Mouse (Mus musculus): ENCODE results near the gene Cpsf4l. TPM values are rescaled to one million over a fixed set of nuclear protein-coding genes. Genes with fewer than 3 reads are reported as not detected.
A peak's percentile ranks its signal among the peaks of the same experiment; 100 is the strongest.

Gene Cpsf4l
- 0.17 and 0.25 TPM in 2 replicates for polyA plus RNA-seq (2015; fragmentation: Nextera tagmentation; extraction: Ambion mirVana)

DNA sequence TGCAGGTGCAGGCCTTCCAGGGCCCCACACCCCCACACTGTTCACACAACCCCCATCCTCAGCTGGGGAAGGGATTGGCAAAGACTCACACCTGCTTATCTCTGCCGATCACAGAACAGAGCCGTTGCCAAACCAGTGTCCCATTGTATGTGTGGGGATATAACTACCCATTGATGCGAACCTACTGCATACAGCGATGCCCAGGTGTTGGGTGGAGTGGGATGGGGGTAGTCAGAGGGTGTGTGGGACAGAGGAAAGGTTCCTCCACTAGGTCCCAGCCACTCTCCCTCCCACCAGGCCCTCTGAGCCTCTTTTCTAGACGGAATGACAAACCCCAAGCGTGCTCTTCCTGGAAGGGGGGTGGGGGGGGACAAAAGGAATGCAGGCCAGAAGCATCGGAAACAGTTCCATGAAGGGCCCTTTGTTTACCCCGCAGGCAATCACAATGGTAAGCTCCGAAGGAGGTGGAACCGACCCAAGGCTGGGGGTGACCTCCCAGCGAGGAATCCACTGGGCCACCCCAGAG, at the start of gene Cpsf4l:
TSS of gene Cpsf4l (minus strand) at position 287 of the 526 bp plus-strand sequence.
- no peaks in the 10 kb centered on the region for H3K9me3 ChIP-seq (ENCODE audit: low read length)
- WGBS = 15% methylated on average over 11 of the region's 11 CpGs
- peaks cover 8% of the 10 kb centered on the region; the same call in 1 of the 2 replicates for H3K4me1 ChIP-seq (ENCODE audit: insufficient read depth, low read depth, low read length)
- DNase-seq (ENCODE audit: low spot score) (peak; percentile 49), ATAC-seq (peak; percentile 65)
- TF ChIP-seq EP300 (IDR thresholded peaks at IDR 0.05) = no peak
- H3K36me3 ChIP-seq (ENCODE audit: insufficient read depth, low read length) = no peaks in the 10 kb centered on the region
- no peak within 1 kb of the TSS for H3K4me2 ChIP-seq (replicated peaks; ENCODE audit: low read depth, low read length)
- H3K4me3 ChIP-seq (ENCODE audit: low read depth, low read length) = no peak within 1 kb of the TSS
- no peaks in the 10 kb centered on the region for H3K27me3 ChIP-seq (replicated peaks; ENCODE audit: insufficient read depth, low read length)
- peak within 1 kb of the TSS; percentile 70 for H3K27ac ChIP-seq (ENCODE audit: low read length)
- H3K9ac ChIP-seq (replicated peaks; ENCODE audit: low read depth) = peak within 1 kb of the TSS; percentile 24

DNA sequence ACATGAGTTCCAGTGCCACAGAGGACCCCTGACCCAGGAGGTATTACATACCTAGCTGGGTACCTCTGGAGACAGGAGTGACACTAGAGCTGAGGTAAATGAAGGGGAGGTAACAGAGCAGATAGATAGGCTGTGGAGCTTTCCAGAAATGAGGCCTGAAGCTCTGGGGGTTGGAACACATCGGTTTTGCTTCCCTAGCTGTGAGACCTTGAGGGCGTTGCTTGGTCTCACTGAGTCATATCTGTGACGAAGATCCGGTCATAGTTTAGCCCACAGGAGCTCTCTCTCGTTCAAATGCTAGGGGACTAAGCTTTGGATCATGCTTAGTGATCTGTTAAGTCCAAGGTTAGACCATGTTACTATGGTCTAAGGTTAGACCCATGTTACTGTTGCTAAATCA, 49.0 kb upstream of the Cpsf4l start:
- Histone ChIP-seq H3K9me3 (ENCODE audit: low read length) (no peaks in the 10 kb centered on the region), H3K4me1 (ENCODE audit: insufficient read depth, low read depth, low read length) (peaks cover 3% of the 10 kb centered on the region; the same call in 1 of the 2 replicates), H3K9ac (replicated peaks; ENCODE audit: low read depth) (no peak overlapping the region), H3K27me3 (replicated peaks; ENCODE audit: insufficient read depth, low read length) (no peaks in the 10 kb centered on the region), H3K36me3 (ENCODE audit: insufficient read depth, low read length) (no peaks in the 10 kb centered on the region), H3K4me2 (replicated peaks; ENCODE audit: low read depth, low read length) (no peak overlapping the region), H3K27ac (ENCODE audit: low read length) (no peak overlapping the region), H3K4me3 (ENCODE audit: low read depth, low read length) (no peak overlapping the region)
- TF ChIP-seq CTCF (IDR thresholded peaks at IDR 0.05) = no peak
- no peak for TF ChIP-seq EP300 (IDR thresholded peaks at IDR 0.05)
- 87% methylated on average over 5 of the region's 5 CpGs for WGBS
- no peak for DNase-seq (ENCODE audit: low spot score)
- ATAC-seq = no peak

DNA sequence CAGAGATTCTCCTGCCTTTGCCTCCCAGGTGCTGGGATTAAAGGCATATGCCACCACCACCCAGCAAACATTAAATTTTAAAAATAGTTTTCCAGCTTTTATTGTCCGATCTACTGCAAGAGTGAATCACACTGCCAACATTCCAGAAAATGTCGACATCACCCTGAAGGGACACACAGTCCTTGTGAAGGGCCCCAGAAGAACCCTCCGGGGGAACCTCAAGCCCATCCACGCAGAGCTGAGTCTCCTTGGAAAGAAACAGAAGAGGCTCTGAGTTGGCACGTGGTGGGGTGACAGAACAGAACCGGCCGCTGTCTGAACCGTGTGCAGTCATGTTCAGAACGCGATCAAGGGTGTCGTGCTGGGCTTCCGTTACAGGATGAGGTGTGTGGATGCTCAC, 46.8 kb upstream of the Cpsf4l start:
- DNase-seq (ENCODE audit: low spot score) = peak; percentile 83
- Histone ChIP-seq H3K4me2 (replicated peaks; ENCODE audit: low read depth, low read length) (no peak overlapping the region), H3K4me3 (ENCODE audit: low read depth, low read length) (no peak overlapping the region), H3K9ac (replicated peaks; ENCODE audit: low read depth) (no peak overlapping the region), H3K27ac (ENCODE audit: low read length) (peak overlapping the region; percentile 55; the same call in 1 of the 2 replicates), H3K4me1 (ENCODE audit: insufficient read depth, low read depth, low read length) (0 out of 2 replicates have a peak, but pooled peaks cover 5% of the 10 kb centered on the region), H3K27me3 (replicated peaks; ENCODE audit: insufficient read depth, low read length) (no peaks in the 10 kb centered on the region), H3K9me3 (ENCODE audit: low read length) (no peaks in the 10 kb centered on the region), H3K36me3 (ENCODE audit: insufficient read depth, low read length) (no peaks in the 10 kb centered on the region)
- peak; percentile 39 for ATAC-seq
- TF ChIP-seq EP300 (IDR thresholded peaks at IDR 0.05) = peak; percentile 89
- TF ChIP-seq CTCF (IDR thresholded peaks at IDR 0.05) = no peak
- 56% methylated on average over 12 of the region's 12 CpGs for WGBS

DNA sequence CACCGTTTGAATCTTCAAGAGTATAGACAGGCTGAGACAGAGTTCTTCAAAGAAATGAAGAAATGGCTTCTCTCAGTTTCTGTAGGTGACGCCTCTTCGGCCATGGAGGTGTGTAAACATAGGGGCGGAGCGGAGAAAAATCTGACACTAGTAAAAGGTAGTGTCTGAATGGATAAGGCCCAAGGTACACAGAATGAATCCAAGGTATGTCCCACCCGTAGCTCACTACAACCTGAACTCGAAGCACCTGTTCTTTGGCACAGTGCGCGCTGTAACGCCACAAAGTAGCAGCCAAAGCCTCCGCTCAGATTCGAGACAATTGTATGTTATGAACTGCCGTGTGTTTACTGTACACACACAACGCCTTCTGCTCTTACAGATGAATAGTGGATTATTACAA, 46.1 kb upstream of the Cpsf4l start:
- ATAC-seq (no peak), DNase-seq (ENCODE audit: low spot score) (no peak)
- Histone ChIP-seq H3K9me3 (ENCODE audit: low read length) (no peaks in the 10 kb centered on the region), H3K27ac (ENCODE audit: low read length) (no peak overlapping the region), H3K4me2 (replicated peaks; ENCODE audit: low read depth, low read length) (no peak overlapping the region), H3K4me3 (ENCODE audit: low read depth, low read length) (no peak overlapping the region), H3K36me3 (ENCODE audit: insufficient read depth, low read length) (no peaks in the 10 kb centered on the region), H3K9ac (replicated peaks; ENCODE audit: low read depth) (no peak overlapping the region), H3K4me1 (ENCODE audit: insufficient read depth, low read depth, low read length) (0 out of 2 replicates have a peak, but pooled peaks cover 5% of the 10 kb centered on the region), H3K27me3 (replicated peaks; ENCODE audit: insufficient read depth, low read length) (no peaks in the 10 kb centered on the region)
- no peak for TF ChIP-seq EP300 (IDR thresholded peaks at IDR 0.05)
- TF ChIP-seq CTCF (IDR thresholded peaks at IDR 0.05) = no peak
- 71% methylated on average over 14 of the region's 14 CpGs for WGBS

DNA sequence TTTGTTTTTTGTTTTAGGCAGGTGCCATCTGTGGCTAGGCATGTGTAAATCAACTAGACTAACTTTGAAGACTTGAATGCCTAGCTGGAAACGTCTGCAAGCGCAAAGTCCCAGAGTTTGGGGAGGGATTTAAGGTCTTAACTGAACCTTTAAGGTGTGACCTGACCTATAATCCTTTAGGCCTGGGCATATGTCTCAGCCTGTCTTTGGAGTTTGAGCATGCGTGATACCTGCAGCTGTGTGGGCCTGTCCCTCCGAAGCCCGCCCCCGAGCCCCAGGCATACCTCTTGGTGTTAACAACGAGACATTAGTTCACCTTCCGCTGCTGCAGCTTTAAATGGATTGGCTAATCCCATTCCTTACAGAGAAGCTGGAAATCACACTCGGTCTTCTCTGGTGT, 45.0 kb upstream of the Cpsf4l start:
- no peak overlapping the region for H3K27ac ChIP-seq (ENCODE audit: low read length)
- no peaks in the 10 kb centered on the region for H3K36me3 ChIP-seq (ENCODE audit: insufficient read depth, low read length)
- 0 out of 2 replicates have a peak, but pooled peaks cover 5% of the 10 kb centered on the region for H3K4me1 ChIP-seq (ENCODE audit: insufficient read depth, low read depth, low read length)
- 74% methylated on average over 9 of the region's 9 CpGs for WGBS
- H3K9me3 ChIP-seq (ENCODE audit: low read length) = no peaks in the 10 kb centered on the region
- ATAC-seq = no peak
- no peak overlapping the region for H3K9ac ChIP-seq (replicated peaks; ENCODE audit: low read depth)
- no peak overlapping the region for H3K4me2 ChIP-seq (replicated peaks; ENCODE audit: low read depth, low read length)
- H3K4me3 ChIP-seq (ENCODE audit: low read depth, low read length) = no peak overlapping the region
- H3K27me3 ChIP-seq (replicated peaks; ENCODE audit: insufficient read depth, low read length) = no peaks in the 10 kb centered on the region
- no peak for TF ChIP-seq CTCF (IDR thresholded peaks at IDR 0.05)
- no peak for TF ChIP-seq EP300 (IDR thresholded peaks at IDR 0.05)
- DNase-seq (ENCODE audit: low spot score) = no peak

DNA sequence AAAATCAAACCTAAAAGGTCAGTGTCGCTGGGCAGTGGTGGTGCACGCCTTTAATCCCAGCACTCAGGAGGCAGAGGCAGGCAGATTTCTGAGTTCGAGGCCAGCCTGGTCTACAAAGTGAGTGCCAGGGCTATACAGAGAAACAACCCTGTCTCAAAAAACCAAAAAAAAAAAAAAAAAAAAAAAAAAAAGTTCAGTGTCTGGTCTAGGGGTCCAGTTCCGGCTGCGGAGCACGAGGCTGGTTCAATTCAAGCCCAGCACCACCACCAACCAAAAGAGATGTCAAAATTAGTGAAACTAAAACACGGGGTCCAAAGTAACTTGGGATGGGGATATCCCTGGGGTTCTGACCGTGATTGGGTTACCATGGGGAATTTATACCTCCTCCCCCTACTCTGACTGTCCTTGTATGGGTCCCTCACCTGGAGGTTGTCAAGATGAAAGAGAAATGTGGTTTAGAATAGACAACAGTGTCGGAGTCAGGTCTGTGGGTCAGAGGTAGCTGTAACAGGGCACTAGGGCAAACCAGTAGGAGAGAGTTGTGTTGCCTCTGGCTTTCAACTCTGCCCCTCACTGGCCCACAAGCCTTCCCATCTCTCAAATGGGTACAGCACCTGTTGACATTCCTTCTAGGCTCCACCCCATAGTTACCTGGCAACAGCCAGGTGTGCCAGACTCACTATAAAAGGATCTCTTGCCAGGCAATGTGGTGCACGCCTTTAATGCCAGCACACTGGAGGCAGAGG, 43.0 kb upstream of the Cpsf4l start:
- no peaks in the 10 kb centered on the region for H3K9me3 ChIP-seq (ENCODE audit: low read length)
- H3K4me2 ChIP-seq (replicated peaks; ENCODE audit: low read depth, low read length) = peak overlapping the region; percentile 78; the same call in 1 of the 2 replicates
- peak overlapping the region; percentile 100 for H3K27ac ChIP-seq (ENCODE audit: low read length)
- 93% methylated on average over 10 of the region's 10 CpGs for WGBS
- TF ChIP-seq EP300 (IDR thresholded peaks at IDR 0.05) = no peak
- TF ChIP-seq CTCF (IDR thresholded peaks at IDR 0.05) = no peak
- no peak overlapping the region for H3K4me3 ChIP-seq (ENCODE audit: low read depth, low read length)
- DNase-seq (ENCODE audit: low spot score) (no peak), ATAC-seq (no peak)
- H3K27me3 ChIP-seq (replicated peaks; ENCODE audit: insufficient read depth, low read length) = no peaks in the 10 kb centered on the region
- H3K9ac ChIP-seq (replicated peaks; ENCODE audit: low read depth) = no peak overlapping the region
- peaks cover 18% of the 10 kb centered on the region for H3K4me1 ChIP-seq (ENCODE audit: insufficient read depth, low read depth, low read length)
- H3K36me3 ChIP-seq (ENCODE audit: insufficient read depth, low read length) = no peaks in the 10 kb centered on the region
